Comparison of ENCODE assay signal across 28 mouse cellular contexts in genomic region chr7:66521522-66521921, GRCm38 (mm10).
A peak's percentile ranks its signal among the peaks of the same experiment; 100 is the strongest.
DNase-seq lines count a peak whose midpoint lies in the region; ATAC-seq and TF ChIP-seq lines count a peak whose summit lies in the region.
"Had no signal": no experiment of that assay in that cellular context is flagged by ENCODE, and none has a peak within 500 bp of the region (broad histone marks: within the 10 kb centered on the region; RNA-seq: fewer than 3 reads in every experiment).

No protein-coding gene starts in this region.

- no peaks in the 10 kb centered on the region for H3K9me3 ChIP-seq in liver, embryonic 11.5 days (ENCODE audit: control insufficient read depth, low read length)
- no peaks in the 10 kb centered on the region for H3K9me3 ChIP-seq in liver, postnatal 0 days (ENCODE audit: low read length)
- H3K9me3 ChIP-seq in midbrain, embryonic 11.5 days (ENCODE audit: control insufficient read depth, low read length): no peaks in the 10 kb centered on the region
- H3K9me3 ChIP-seq in midbrain, embryonic 16.5 days (replicated peaks; ENCODE audit: control insufficient read depth, low read length, poor library complexity, severe bottlenecking): no peaks in the 10 kb centered on the region
- H3K9me3 ChIP-seq in hindbrain, postnatal 0 days (ENCODE audit: low read length): no peaks in the 10 kb centered on the region
- H3K9me3 ChIP-seq: embryonic facial prominence, embryonic 12.5 days; embryonic facial prominence, embryonic 15.5 days; G1E; heart, embryonic 10.5 days; heart, embryonic 13.5 days had no signal

- peak; percentile 18 for DNase-seq in liver, embryonic 11.5 days (ENCODE audit: low spot score)
- DNase-seq in liver, postnatal 0 days: no peak
- DNase-seq in midbrain, embryonic 11.5 days (ENCODE audit: low spot score, missing footprints): peak; percentile 21
- peak; percentile 18 for DNase-seq in lung, postnatal 25 days (ENCODE audit: low spot score)
- no peak for DNase-seq in gastrocnemius, postnatal 4 days (ENCODE audit: low spot score in 2 of 2)
- DNase-seq in hindbrain, postnatal 0 days (ENCODE audit: low spot score): no peak
- DNase-seq: adrenal gland, adult 2 months; adrenal gland, postnatal 14 days; B cell, adult 2 months; cerebellum, adult 11 months; cerebellum, adult 2 months; cerebellum, adult 9-11 months; cerebellum, postnatal 25 days; forebrain, postnatal 0 days; gastrocnemius, adult 2 months; gastrocnemius, postnatal 25 days; heart, adult 2 months; heart, postnatal 14 days; heart, postnatal 4 days had no signal

- TF ChIP-seq EP300 in liver, postnatal 0 days (IDR thresholded peaks at IDR 0.05; ENCODE audit: low read depth): no peak

- no peak overlapping the region for H3K4me3 ChIP-seq in liver, embryonic 11.5 days (ENCODE audit: low read depth, low read length)
- H3K4me3 ChIP-seq in liver, postnatal 0 days (ENCODE audit: low read depth, low read length): no peak overlapping the region
- H3K4me3 ChIP-seq in midbrain, embryonic 11.5 days (ENCODE audit: low read depth, low read length): no peak overlapping the region
- H3K4me3 ChIP-seq in midbrain, embryonic 16.5 days (ENCODE audit: low read depth, low read length): no peak overlapping the region
- no peak overlapping the region for H3K4me3 ChIP-seq in hindbrain, postnatal 0 days (ENCODE audit: low read length)
- H3K4me3 ChIP-seq: embryonic facial prominence, embryonic 12.5 days; embryonic facial prominence, embryonic 15.5 days; gastrocnemius, adult 2 months; heart, adult 2 months; heart, embryonic 10.5 days; heart, embryonic 13.5 days had no signal

- no peak overlapping the region for H3K9ac ChIP-seq in liver, embryonic 11.5 days (ENCODE audit: low read depth, low read length)
- H3K9ac ChIP-seq in liver, postnatal 0 days (replicated peaks): no peak overlapping the region
- no peak overlapping the region for H3K9ac ChIP-seq in midbrain, embryonic 11.5 days (ENCODE audit: low read length)
- no peak overlapping the region for H3K9ac ChIP-seq in midbrain, embryonic 16.5 days (ENCODE audit: low read depth, low read length)
- no peak overlapping the region for H3K9ac ChIP-seq in hindbrain, postnatal 0 days (replicated peaks; ENCODE audit: low read length)
- H3K9ac ChIP-seq: embryonic facial prominence, embryonic 12.5 days; embryonic facial prominence, embryonic 15.5 days; forebrain, postnatal 0 days; heart, embryonic 13.5 days; hindbrain, embryonic 14.5 days had no signal

- TF ChIP-seq CTCF in liver, postnatal 0 days (IDR thresholded peaks at IDR 0.05; ENCODE audit: low read depth): no peak
- TF ChIP-seq CTCF in hindbrain, postnatal 0 days (IDR thresholded peaks at IDR 0.05; ENCODE audit: low read depth): no peak

- H3K27ac ChIP-seq in liver, embryonic 11.5 days (ENCODE audit: low read depth, low read length): no peak overlapping the region
- no peak overlapping the region for H3K27ac ChIP-seq in liver, postnatal 0 days (ENCODE audit: low read depth)
- H3K27ac ChIP-seq in midbrain, embryonic 11.5 days (ENCODE audit: low read depth, low read length): no peak overlapping the region
- no peak overlapping the region for H3K27ac ChIP-seq in midbrain, embryonic 16.5 days (ENCODE audit: low read length)
- no peak overlapping the region for H3K27ac ChIP-seq in hindbrain, postnatal 0 days
- H3K27ac ChIP-seq: embryonic facial prominence, embryonic 12.5 days; embryonic facial prominence, embryonic 15.5 days; gastrocnemius, adult 2 months; heart, adult 2 months; heart, embryonic 10.5 days; heart, embryonic 13.5 days; hindbrain, embryonic 14.5 days had no signal

- H3K36me3 ChIP-seq in liver, embryonic 11.5 days (ENCODE audit: control insufficient read depth, insufficient read depth, low read length): no peaks in the 10 kb centered on the region
- H3K36me3 ChIP-seq in liver, postnatal 0 days (replicated peaks; ENCODE audit: insufficient read depth, low read length): no peaks in the 10 kb centered on the region
- no peaks in the 10 kb centered on the region for H3K36me3 ChIP-seq in midbrain, embryonic 11.5 days (ENCODE audit: control insufficient read depth, insufficient read depth, low read length)
- H3K36me3 ChIP-seq in midbrain, embryonic 16.5 days (ENCODE audit: control insufficient read depth, insufficient read depth, low read length): no peaks in the 10 kb centered on the region
- H3K36me3 ChIP-seq in hindbrain, postnatal 0 days (ENCODE audit: insufficient read depth, low read length): no peaks in the 10 kb centered on the region
- H3K36me3 ChIP-seq: embryonic facial prominence, embryonic 12.5 days; embryonic facial prominence, embryonic 15.5 days; G1E; heart, embryonic 10.5 days; heart, embryonic 13.5 days had no signal

- no peak for ATAC-seq in liver, embryonic 11.5 days (replicated peaks; ENCODE audit: low FRiP score)
- no peak for ATAC-seq in liver, postnatal 0 days
- ATAC-seq in midbrain, embryonic 11.5 days (ENCODE audit: low FRiP score): no peak
- no peak for ATAC-seq in midbrain, embryonic 16.5 days
- ATAC-seq in hindbrain, postnatal 0 days: no peak
- ATAC-seq: forebrain, embryonic 14.5 days; forebrain, postnatal 0 days; Patski had no signal

- no peaks in the 10 kb centered on the region for H3K27me3 ChIP-seq in liver, embryonic 11.5 days (replicated peaks; ENCODE audit: control insufficient read depth, insufficient read depth, low read length)
- no peaks in the 10 kb centered on the region for H3K27me3 ChIP-seq in liver, postnatal 0 days (ENCODE audit: insufficient read depth, low read length)
- H3K27me3 ChIP-seq in midbrain, embryonic 11.5 days (ENCODE audit: control insufficient read depth, insufficient read depth, low read length): no peaks in the 10 kb centered on the region
- H3K27me3 ChIP-seq in midbrain, embryonic 16.5 days (ENCODE audit: control insufficient read depth, insufficient read depth, low read depth, low read length): no peaks in the 10 kb centered on the region
- no peaks in the 10 kb centered on the region for H3K27me3 ChIP-seq in hindbrain, postnatal 0 days (ENCODE audit: insufficient read depth, low read length)
- H3K27me3 ChIP-seq: embryonic facial prominence, embryonic 12.5 days; embryonic facial prominence, embryonic 15.5 days; heart, embryonic 13.5 days; Patski had no signal

- 91% methylated on average over 2 of the region's 2 CpGs for WGBS in liver, embryonic 11.5 days
- WGBS in liver, postnatal 0 days (ENCODE audit: insufficient replicate concordance): 73% methylated on average over 2 of the region's 2 CpGs
- WGBS in midbrain, embryonic 11.5 days: 92% methylated on average over 2 of the region's 2 CpGs
- WGBS in midbrain, embryonic 16.5 days: 95% methylated on average over 2 of the region's 2 CpGs
- 89% methylated on average over 2 of the region's 2 CpGs for WGBS in hindbrain, postnatal 0 days

- H3K4me1 ChIP-seq in liver, embryonic 11.5 days (replicated peaks; ENCODE audit: control insufficient read depth, insufficient read depth, low read length): no peaks in the 10 kb centered on the region
- H3K4me1 ChIP-seq in liver, postnatal 0 days (ENCODE audit: insufficient read depth): no peaks in the 10 kb centered on the region
- H3K4me1 ChIP-seq in midbrain, embryonic 11.5 days (ENCODE audit: control insufficient read depth, insufficient read depth, low read length): no peaks in the 10 kb centered on the region
- H3K4me1 ChIP-seq in midbrain, embryonic 16.5 days (ENCODE audit: control insufficient read depth, insufficient read depth, low read length): no peaks in the 10 kb centered on the region
- H3K4me1 ChIP-seq in hindbrain, postnatal 0 days (ENCODE audit: insufficient read depth, low read length): no peaks in the 10 kb centered on the region
- H3K4me1 ChIP-seq: embryonic facial prominence, embryonic 15.5 days had no signal

- no peak overlapping the region for H3K4me2 ChIP-seq in liver, embryonic 11.5 days
- H3K4me2 ChIP-seq in liver, postnatal 0 days (ENCODE audit: low read depth, low read length): no peak overlapping the region
- H3K4me2 ChIP-seq in midbrain, embryonic 11.5 days: no peak overlapping the region
- no peak overlapping the region for H3K4me2 ChIP-seq in midbrain, embryonic 16.5 days (ENCODE audit: low read length)
- H3K4me2 ChIP-seq in hindbrain, postnatal 0 days (ENCODE audit: low read depth, low read length): no peak overlapping the region
- H3K4me2 ChIP-seq: embryonic facial prominence, embryonic 12.5 days; embryonic facial prominence, embryonic 15.5 days; heart, embryonic 13.5 days; hindbrain, embryonic 14.5 days had no signal

Comparison
In these comparisons a context has a peak if more than half of its experiments do, and no peak if none do; other contexts are left out.
1. DNase-seq: peak in liver, embryonic 11.5 days (single experiment), midbrain, embryonic 11.5 days (single experiment) and lung, postnatal 25 days (single experiment); none in liver, postnatal 0 days (single experiment), gastrocnemius, postnatal 4 days (0 of 2) and hindbrain, postnatal 0 days (single experiment).